Mouse (Mus musculus) G1E (cell line): Measurements from ENCODE around the gene Shmt2. TPM values are rescaled to one million over a fixed set of nuclear protein-coding genes. Genes with fewer than 3 reads are reported as not detected.

Experiments
- ATAC-seq: 2 replicates; pipeline ENCODE4 v1.8.0; 2016; ENCODE audit warnings: mild to moderate bottlenecking; ENCODE audit not compliant: insufficient number of reproducible peaks, poor library complexity, low FRiP score, severe bottlenecking; ENCODE audit errors: extremely low read depth
- DNase-seq: peaks from one replicate; pipeline ENCODE4 v3.0.0; 2012; ENCODE audit warnings: low spot score
- H3K27me3 ChIP-seq: 2 replicates; pipeline ENCODE4 v1.6.1; 2012; ENCODE audit warnings: mild to moderate bottlenecking, low read length, inconsistent platforms; ENCODE audit not compliant: insufficient read depth
- H3K36me3 ChIP-seq: replicated peaks from 2 replicates; pipeline ENCODE3; 2012; ENCODE audit warnings: mild to moderate bottlenecking, inconsistent platforms
- H3K4me1 ChIP-seq: 2 replicates; pipeline ENCODE4 v1.6.1; 2012; ENCODE audit warnings: low read depth, low read length, inconsistent platforms, mixed read lengths; ENCODE audit not compliant: insufficient read depth
- H3K4me3 ChIP-seq: 2 replicates; pipeline ENCODE4 v1.5.1; 2012; ENCODE audit warnings: low read depth, mild to moderate bottlenecking, inconsistent platforms, low read length, moderate library complexity, mixed read lengths
- H3K9me3 ChIP-seq: replicated peaks from 2 replicates; pipeline ENCODE4 v1.6.1; 2012; ENCODE audit warnings: inconsistent platforms
- CTCF ChIP-seq: IDR thresholded peaks from 2 replicates; pipeline ENCODE4 v1.5.1; 2012; ENCODE audit warnings: low read depth, low read length, inconsistent platforms, mixed read lengths
- GATA1 ChIP-seq: IDR thresholded peaks from 2 replicates; pipeline ENCODE4 v1.6.1; 2012; ENCODE audit warnings: borderline replicate concordance, low read length, inconsistent platforms, mixed read lengths
- GATA2 ChIP-seq: IDR thresholded peaks from 2 replicates; pipeline ENCODE4 v1.6.1; 2012; ENCODE audit warnings: low read depth, low read length, inconsistent platforms, borderline replicate concordance
- POLR2AphosphoS5 ChIP-seq: IDR thresholded peaks from 2 replicates; pipeline ENCODE4 v1.6.1; 2012; ENCODE audit warnings: low read depth, low read length, inconsistent platforms; ENCODE audit not compliant: insufficient replicate concordance
- TAL1 ChIP-seq: conservative IDR thresholded peaks from 2 replicates; pipeline ENCODE4 v1.6.1; 2012; ENCODE audit warnings: low read depth, low read length, inconsistent platforms, mixed read lengths
- polyA plus RNA-seq: library from polyadenylated mRNA; stranded (reverse); fragments of >175 nt; gene quantifications from 2 replicates; pipeline ENCODE4 v1.2.3, GENCODE M21; 2012
- total RNA-seq, 2 experiments: library from RNA; stranded (forward) in 1 of 2; stranded (reverse) in 1 of 2; fragments of 200-1000 nt in 1 of 2; fragments of >200 nt in 1 of 2; fragmentation: Nextera tagmentation in 1 of 2; gene quantifications; 2 replicates each; pipeline ENCODE4 v1.2.3; 2014 to 2017

Shmt2 gene
- total and polyA plus RNA-seq, 3 experiments = 238 to 702 (median 338) TPM

- Histone ChIP-seq H3K27me3 (peaks cover 58% of the 10 kb centered on the region), H3K9me3 (no peaks in the 10 kb centered on the region), H3K4me3 (no peak overlapping the region; the same call in 1 of the 2 replicates), H3K4me1 (peaks cover 69% of the 10 kb centered on the region), H3K36me3 (peaks cover under 1% of the 10 kb centered on the region)
- ATAC-seq (no peak), DNase-seq (no peak)
- TF ChIP-seq GATA2 (no peak), POLR2AphosphoS5 (no peak), GATA1 (no peak), TAL1 (no peak), CTCF (no peak)
Observed at GRCm38 (mm10) chr10:127509837-127510701, 12.2 kb downstream of the Shmt2 start.

GRCm38 (mm10) chr10:127509051-127509836 is 13.0 kb downstream of the Shmt2 start:
- ATAC-seq (no peak), DNase-seq (no peak)
- no peaks in the 10 kb centered on the region for H3K36me3 ChIP-seq
- no peak for TF ChIP-seq GATA2
- no peak for TF ChIP-seq POLR2AphosphoS5
- peak; percentile 68 for TF ChIP-seq CTCF
- TF ChIP-seq TAL1 = no peak
- no peak for TF ChIP-seq GATA1
- H3K4me1 ChIP-seq = peaks cover 61% of the 10 kb centered on the region
- H3K9me3 ChIP-seq = no peaks in the 10 kb centered on the region
- H3K4me3 ChIP-seq = peak overlapping the region; percentile 67; the same call in 1 of the 2 replicates
- H3K27me3 ChIP-seq = peaks cover 66% of the 10 kb centered on the region

GRCm38 (mm10) chr10:127508239-127508638 is 14.0 kb downstream of the Shmt2 start:
- peak overlapping the region; percentile 24; the same call in 1 of the 2 replicates for H3K4me3 ChIP-seq
- H3K27me3 ChIP-seq = peaks cover 74% of the 10 kb centered on the region
- ATAC-seq (no peak), DNase-seq (peak; percentile 77)
- peaks cover 51% of the 10 kb centered on the region for H3K4me1 ChIP-seq
- H3K36me3 ChIP-seq = no peaks in the 10 kb centered on the region
- TF ChIP-seq GATA1 (no peak), CTCF (peak; percentile 41; the same call in 1 of the 2 replicates)
- H3K9me3 ChIP-seq = no peaks in the 10 kb centered on the region

- H3K36me3 ChIP-seq = peaks cover 43% of the 10 kb centered on the region
- ATAC-seq = no peak
- TF ChIP-seq GATA1 = no peak
- no peak for TF ChIP-seq POLR2AphosphoS5
- TF ChIP-seq GATA2 = no peak
- TF ChIP-seq TAL1 = no peak
- TF ChIP-seq CTCF = no peak
Observed at GRCm38 (mm10) chr10:127500894-127501893, 21.1 kb downstream of the Shmt2 start, which contains the start of gene Stac3. Gene Stac3 (plus strand): TSS chr10:127501686.

GRCm38 (mm10) chr10:127500042-127500441 is 22.2 kb downstream of the Shmt2 start:
- Histone ChIP-seq H3K9me3 (no peaks in the 10 kb centered on the region), H3K4me1 (0 out of 2 replicates have a peak, but pooled peaks cover 3% of the 10 kb centered on the region), H3K27me3 (peaks cover 16% of the 10 kb centered on the region), H3K4me3 (no peak overlapping the region), H3K36me3 (peaks cover 51% of the 10 kb centered on the region)
- TF ChIP-seq POLR2AphosphoS5 (no peak), CTCF (no peak), TAL1 (no peak), GATA2 (no peak), GATA1 (no peak)
- ATAC-seq (no peak), DNase-seq (no peak)

More at GRCm38 (mm10) chr10:127500894-127501893, 21.1 kb downstream of the Shmt2 start, which contains the start of gene Stac3:
- DNase-seq = no peak
- peaks cover 26% of the 10 kb centered on the region for H3K27me3 ChIP-seq
- H3K4me1 ChIP-seq = 0 out of 2 replicates have a peak, but pooled peaks cover 3% of the 10 kb centered on the region
- no peaks in the 10 kb centered on the region for H3K9me3 ChIP-seq
- no peak within 1 kb of the TSS for H3K4me3 ChIP-seq
